Mouse (Mus musculus) natural killer cell, adult 2 months (primary cell): ENCODE data around the gene Flt3l.
A peak's percentile ranks its signal among the peaks of the same experiment; 100 is the strongest.
"Not testable (repeated sequence)": the region's sequence is repeated elsewhere in the genome, so short reads cannot be mapped to it uniquely, and the experiment has no call there.

Experiments
- DNase-seq, 2 experiments: peaks; one replicate each; pipeline ENCODE4 v3.0.0; 2022; ENCODE audit warnings: low spot score in 2 of 2

The Flt3l gene

DNA sequence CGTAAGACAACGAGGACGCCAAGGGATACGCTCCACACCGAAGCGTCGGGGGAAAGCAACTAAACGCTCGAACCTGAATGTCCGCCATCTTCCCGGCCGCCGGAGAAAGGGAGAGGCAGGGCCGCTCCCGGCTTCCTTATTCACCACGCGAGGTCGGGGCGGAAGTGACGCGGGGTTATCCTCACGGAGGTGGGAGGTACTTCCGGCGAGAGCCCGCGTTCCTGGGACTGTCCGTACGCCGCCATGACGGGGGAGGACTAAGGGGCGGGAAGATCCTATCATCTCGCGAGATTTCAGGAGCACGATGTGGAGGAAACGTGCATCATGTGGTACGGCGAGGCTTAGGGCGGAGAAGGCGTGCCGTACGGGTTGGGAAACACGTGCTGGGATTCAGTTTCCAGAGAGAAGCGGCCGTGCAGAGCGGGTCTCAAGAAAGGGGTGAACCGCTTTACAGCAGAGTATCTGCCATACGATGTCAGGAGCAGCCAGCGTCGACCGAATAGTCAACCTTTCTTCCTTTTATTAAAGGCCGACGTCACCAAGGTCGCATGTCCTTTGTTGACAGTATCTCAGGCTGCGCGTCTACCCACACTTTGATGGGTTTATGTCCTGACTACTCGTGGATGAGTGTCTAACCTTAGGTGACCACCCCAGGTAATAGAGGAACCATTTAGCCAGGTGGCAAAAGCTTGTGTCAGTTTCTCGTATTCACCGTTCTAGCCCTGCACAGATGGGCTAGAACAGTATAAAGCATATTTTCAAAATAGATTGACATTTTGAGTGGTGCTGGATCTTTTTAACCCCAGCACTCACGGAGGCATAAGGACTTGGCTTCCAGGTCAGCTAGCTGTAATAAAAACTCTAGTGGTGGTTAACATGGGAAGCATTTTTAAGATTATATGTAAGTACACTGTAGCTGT lies 11.7 kb downstream of the Flt3l start, which contains the start of gene Rps11:
Gene Rps11, minus strand, starts transcription at position 216 of the 920 bp plus-strand sequence.
- DNase-seq: peak; percentile 97 to 98

DNA sequence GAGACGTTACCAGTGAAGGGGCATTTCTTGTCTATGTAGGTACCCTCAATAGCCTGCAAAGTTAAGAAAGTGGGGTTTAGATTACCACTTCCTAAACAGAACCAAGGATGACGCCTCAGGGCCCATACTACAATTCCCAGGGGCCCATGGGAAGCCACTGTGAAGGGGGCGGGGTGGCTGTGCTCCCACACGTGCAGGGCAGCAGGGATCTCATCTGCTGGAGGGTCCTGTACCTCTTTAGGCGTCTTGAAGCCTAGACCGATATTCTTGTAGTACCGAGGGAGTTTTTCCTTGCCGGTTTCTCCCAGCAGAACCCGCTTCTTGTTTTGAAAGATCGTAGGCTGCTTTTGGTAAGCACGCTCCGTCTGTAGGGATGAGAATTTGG lies 13.1 kb downstream of the Flt3l start:
- DNase-seq: no peak

DNA sequence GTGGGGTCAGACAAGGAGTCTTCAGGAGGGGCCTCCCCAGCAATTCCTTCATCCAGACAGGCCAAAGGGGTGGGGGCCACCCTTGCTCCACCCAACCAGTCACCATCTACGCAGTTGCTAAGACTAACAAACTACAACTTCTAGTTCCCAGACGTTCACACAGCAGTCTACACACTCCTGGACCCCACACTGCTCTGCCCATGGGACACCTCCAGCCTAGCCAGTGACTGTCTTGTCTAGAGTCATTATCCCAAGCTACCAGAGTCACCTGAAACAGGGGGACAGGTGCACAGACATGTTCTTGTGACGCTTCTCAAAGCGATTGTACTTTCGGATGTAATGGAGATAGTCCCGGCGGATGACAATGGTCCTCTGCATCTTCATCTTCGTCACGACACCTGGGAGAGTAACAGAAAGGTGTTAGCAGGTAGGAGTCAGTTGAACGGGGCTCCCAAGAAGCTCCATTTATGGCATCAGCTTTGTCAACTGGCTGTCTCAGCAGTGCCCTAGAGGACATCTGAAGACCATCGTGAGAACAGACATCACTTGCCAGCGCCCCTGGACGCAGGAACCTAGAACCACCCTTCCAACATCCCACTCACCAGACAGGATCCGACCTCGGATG lies 13.6 kb downstream of the Flt3l start:
- no peak for DNase-seq

DNA sequence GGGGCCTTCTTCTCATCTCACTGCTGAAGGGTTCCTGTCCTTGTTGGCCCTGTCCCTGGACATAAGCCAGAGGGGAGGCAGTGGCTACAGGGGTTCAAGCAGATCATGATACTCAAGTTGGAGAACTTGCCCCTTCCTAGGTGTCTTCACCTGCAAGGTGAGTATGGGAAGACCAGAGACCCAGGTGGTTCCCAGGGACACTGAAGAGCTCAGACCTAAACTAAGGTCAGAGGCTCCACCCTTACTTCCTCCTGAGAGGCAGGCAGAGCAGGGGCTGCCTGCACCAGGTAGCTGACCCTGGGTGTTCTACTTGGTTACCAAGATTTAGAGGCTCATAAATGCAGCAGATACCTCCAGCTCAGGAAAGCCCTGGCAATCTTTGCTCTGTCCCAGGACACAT lies 14.3 kb downstream of the Flt3l start:
- DNase-seq: no peak

DNA sequence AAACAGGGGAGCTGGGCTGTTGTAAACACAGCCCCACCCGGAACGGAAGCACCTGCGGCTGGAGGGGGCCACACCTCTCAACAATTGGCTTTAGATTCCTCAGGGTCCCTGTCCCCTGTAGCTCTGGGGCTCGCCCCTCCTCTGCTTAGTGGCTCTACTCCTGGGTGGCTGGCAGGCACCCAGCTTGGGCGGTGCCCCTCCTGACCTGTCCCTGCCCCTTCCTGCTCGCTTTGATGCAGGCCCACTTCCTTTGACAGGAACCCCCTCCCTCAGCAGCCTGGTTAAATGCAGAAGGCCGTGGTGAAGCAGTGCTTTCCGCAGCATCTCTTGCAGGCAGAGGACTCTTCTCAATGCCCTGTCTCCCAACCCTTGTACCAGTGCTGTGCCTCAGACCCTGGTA lies 14.8 kb downstream of the Flt3l start:
- peak; percentile 60 to 75 for DNase-seq

DNA sequence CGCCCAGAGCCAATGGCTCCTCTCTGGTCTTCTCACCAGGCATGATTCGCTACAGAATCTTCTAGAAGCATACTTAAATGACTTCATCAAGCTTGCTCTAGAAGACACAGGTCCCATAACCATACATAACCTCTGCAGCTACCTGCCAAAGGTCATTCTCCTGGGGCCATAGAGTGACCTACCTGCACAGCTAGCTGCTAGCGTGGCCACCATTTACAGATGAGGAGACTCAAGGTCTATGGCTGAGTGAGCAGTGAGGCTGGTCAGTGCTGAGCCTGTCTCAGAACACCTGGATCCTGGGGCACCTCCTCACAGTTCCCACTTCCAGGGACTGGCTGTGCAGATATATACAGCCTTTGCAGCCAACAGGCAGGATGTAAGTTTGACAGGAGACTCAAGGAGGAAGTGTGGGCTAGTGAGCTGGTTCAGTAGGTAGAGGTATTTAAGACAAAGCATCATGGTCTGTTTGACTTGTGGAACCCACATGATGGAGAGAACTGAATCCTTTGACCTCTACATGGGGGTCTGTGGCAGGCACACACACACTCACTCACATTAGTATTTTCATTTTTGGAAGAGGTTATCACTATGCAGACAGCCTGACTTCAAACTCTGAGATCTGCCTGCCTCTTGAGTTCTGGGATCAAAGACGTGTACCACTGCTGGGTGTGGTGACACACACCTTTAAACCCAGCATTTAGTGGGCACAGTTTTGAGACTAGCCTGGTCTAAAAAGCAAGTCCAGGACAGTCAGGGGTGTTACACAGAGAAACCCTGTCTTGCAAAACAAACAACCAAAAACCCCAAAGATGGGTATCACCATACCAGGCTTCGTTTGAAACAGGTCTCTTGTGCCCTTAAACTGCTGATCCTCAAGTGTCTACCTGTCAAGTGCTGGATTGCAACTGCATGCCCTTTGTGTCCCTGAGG lies 16.2 kb downstream of the Flt3l start:
- DNase-seq: no peak

DNA sequence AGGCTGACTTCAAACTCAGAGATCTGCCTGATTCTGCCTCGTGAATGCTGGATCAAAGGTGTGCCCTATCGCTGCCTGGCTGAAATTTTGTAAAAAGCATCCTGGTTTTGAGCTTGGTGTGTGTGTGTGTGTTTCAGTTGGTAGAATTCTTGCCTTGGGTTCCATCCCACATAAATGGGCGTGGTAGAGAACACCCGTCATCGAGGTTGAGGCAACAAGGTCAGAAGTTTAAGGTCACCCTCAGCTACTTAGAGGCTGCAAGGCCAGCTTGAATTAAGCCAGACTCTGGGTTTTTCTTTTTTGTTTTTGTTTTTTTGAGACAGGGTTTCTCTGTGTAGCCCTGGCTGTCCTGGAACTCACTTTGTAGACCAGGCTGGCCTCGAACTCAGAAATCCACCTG lies 17.9 kb downstream of the Flt3l start:
- DNase-seq: no peak

DNA sequence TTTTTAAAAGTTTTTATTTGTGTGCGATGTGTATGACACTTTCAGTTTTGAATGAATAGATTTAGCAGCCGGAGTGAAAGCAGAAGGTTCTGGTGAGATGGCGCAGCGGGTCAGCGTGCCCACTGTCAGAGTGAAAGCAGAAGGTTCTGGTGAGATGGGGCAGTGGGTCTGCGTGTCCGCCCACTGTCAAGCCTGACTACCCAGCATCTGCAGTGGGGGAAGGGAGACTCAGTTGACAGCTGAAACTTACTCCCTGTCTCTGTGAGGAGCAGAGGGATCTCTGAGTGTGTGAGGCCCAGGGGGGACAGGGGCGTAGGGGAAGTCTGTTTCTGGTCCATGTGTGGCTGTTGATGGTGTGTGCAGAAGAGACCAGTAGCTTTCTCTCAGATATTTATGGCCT lies 18.7 kb downstream of the Flt3l start:
- DNase-seq: no peak

DNA sequence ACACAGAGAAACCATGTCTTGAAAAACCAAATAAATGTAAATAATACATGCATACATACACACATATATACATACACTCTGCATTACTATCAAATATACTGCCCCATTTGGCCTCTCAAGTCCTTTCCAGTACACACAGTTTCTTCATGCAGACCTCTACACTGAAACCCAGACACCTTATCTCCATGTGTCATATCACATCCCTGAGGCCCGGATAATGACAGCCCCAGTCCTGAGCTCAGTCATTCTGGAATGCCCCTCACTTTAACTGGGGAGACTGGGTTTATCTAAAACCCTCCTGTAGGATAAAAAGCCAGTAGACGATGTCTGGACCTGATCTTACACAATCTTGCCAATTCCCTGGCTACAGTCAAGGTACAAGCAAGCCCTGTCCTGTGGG lies 22.8 kb downstream of the Flt3l start:
- DNase-seq: no peak

DNA sequence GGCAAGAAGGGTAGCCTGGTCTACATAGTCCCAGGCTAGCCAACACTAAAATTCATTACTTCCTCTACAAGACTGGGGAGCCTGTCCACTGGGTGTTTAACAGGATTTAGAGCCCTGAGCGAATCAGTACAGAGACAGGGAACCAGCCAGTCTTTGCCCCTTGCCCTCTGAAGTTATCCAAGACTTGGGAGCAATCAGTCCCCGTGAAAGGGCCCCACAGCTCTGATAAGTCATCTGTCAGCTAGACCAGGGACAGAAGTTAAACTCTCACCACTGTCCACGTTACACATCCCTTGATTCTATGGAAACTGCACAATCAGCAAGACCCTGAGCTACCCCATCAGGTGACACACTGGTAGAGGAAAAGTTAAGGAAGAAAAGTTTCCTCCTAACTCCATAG lies 23.7 kb downstream of the Flt3l start:
- no peak for DNase-seq

DNA sequence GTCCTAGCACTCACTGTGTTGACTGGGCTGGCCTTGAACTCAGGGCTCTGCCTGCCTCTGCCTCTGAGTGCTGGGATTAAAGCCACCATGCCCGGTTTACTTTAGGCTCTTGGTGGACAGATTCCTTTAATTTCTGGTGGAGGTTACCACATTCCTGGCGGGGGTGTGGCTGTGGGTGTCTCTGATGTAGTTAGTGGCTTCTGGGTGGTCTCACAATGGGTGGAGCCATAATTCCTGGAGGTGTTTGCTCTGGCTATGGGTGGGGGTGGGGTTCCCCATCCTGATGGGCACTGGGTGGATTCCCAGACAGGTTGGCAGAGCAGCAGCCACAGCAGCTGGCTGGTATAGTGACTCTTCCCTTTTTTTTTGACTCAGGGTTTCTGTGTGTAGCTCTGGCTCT lies 24.3 kb downstream of the Flt3l start:
- DNase-seq: no peak

DNA sequence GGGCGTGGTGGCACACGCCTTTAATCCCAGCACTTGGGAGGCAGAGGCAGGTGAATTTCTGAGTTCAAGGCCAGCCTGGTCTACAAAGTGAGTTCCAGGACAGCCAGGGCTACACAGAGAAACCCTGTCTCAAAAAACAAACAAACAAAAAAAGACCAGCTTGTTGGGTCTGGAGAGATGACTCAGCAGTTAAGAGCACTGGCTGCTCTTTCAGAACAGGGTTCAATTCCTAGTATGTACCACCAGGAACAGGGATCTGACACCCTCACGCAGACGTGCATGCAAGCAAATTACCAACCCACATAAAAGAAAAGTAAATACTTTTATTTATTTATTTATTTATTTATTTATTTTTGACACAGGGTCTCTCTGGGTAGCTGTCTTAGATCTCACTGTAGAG lies 26.1 kb downstream of the Flt3l start:
- DNase-seq: not testable (repeated sequence)

DNA sequence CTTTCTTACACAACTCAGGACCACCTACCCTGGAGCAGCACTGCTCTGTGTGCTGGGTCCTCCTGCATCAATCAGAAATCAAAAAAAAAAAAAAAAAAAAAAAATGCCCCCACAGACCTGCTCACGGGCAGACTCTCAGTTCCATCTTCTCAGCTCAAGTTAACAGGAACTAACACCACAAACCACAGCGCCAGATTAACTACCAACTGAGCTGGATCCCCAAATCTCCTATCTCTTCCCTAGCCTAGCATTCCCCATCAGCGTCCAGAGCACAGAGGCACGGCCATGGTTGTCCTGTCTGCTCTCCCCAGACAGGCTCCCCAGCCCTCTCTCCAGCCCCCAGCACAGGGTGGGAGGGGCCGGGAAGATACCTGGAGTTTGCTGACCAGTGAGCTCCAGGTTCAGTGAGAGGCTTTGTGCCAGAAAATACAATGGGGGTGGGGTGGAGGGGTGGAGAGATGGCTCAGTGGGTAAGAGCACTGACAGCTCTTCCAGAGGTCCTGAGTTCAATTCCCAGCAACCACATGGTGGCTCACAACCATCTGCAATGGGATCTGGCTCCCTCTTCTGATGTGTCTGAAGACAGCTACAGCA lies 29.1 kb downstream of the Flt3l start:
- no peak for DNase-seq

DNA sequence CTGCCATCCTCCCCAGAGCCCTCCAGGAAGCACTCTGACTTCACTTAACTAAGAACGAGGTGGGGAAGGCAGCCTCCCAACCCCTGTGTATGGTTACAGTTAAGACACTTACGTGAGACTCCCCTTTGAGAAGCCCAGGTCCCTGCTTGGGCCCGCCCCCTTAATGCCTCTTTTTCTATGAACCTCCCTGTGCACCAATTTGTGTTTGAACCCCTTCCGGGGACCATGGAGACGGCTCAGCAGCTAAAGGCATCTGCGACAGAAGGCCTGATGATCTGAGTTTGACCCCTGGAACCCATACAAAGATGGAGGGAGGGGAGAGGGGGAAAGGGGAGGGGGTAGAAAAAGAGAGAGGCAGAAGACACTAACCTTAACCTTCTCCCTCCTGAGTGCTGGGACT lies 29.8 kb downstream of the Flt3l start:
- no peak for DNase-seq

DNA sequence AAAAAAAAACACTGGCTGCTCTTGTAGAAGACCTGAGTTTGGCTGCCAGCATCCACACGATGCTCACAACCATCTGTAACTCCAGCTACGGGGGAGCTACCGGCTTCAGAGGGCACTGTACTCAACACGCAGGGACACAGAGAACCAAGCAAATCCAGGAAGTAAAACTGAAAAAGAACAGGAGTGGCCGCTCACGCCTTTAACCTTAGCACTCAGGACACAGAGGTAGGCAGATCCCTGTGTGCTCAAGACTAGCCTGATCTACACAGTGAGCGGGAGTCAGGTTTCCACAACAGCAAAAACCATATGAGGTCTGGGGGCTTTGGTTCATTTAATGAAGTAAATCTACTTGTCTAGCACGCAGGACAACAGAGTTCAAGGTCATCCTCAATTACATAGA lies 30.7 kb downstream of the Flt3l start:
- no peak for DNase-seq

DNA sequence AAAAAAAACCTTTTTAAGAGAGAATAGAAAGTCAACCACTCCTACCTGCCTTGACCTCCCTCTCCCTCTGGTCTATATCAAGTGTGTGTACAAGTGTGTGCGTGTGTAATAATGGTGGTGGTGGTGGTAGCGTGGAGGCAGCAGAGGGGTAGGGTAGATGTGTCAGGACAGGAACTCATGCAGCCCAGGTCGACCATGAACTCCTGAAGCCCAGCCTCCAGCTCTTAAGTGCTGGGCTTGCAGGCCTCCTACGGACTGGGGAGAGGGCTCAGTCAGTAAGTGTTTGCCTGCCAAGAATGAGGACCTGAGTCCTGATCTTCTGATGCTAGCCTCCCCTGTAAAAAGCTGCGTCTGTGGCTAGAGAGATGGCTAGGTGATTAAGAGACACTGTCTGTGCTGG lies 31.3 kb downstream of the Flt3l start:
- DNase-seq: no peak

DNA sequence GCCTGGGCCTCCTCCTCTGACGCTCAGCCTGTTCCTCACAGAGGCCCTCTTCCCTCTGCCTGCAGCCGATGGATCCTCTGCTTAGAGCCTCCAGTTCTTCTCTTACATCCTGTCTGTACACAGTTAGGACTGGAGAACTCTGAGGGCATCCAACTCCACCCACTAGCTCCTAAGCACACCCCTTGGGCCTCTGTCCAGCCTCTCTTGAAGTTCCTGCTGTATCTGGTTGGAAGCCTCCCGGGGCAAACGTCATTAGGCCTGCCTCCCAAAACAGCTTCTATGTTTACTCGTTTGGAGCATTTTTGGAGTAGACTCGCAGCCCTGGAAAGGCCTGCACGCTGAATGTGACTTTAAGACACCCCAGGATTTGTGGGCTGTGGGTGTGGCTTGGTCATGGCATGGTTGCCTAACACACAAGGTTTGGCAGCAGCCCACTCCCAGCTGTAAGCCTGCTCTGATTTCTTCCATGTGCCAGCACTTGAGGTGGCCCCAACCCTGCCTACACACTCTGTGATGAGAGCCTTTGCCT lies 32.5 kb downstream of the Flt3l start, which contains the start of gene Fcgrt:
Gene Fcgrt, minus strand, starts transcription at position 200 of the 529 bp plus-strand sequence.
- no peak for DNase-seq

DNA sequence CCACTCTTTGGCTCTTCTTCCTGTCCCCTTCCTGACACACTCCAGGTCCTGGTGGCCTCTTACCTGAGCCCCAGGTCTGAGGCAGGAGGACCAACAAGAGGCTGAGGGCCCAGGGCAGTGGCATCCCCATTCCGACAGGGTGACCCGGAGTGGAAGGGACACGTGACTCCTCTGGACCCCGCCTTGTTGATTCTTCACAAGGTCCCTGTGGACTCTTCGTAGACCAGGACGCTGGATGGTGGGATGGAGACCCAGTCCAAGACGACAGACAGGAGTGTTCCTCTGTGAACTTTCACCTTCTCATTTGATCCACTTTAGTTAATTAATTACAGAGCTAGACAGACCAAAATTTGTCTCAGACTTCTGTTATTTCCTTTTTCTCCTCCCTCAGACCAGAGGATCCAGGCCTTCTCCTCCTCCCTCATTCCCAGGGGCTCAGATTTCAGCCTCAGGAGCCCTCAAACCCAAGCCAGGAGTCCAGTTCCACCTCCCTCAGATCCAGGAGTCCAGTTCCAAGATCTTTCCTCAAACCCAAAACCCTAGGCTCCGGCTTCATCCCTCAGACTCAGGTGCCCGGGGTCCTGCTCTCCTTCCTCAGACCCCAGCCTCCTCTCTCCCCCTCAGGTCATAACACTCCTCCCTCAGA lies 33.2 kb downstream of the Flt3l start:
- no peak for DNase-seq

DNA sequence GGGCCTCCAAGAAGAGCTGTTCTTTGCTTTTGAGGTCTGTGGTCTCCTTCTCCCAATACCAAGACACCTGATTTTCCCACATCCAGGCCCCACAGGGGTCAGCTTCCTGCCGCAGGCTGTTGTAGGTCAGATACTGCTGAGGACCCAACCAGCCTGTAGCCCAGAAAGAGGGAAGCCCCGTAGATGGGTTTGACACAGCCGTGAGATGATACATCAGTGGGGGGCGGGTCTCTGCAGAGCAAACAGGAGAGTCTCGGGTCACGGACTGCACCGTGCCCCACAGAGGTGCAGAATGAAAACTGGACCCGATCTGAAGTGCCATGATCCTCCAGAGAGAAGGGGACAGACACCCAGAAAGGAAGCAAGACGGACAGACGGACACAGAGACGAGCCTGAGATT lies 33.8 kb downstream of the Flt3l start:
- DNase-seq: no peak

DNA sequence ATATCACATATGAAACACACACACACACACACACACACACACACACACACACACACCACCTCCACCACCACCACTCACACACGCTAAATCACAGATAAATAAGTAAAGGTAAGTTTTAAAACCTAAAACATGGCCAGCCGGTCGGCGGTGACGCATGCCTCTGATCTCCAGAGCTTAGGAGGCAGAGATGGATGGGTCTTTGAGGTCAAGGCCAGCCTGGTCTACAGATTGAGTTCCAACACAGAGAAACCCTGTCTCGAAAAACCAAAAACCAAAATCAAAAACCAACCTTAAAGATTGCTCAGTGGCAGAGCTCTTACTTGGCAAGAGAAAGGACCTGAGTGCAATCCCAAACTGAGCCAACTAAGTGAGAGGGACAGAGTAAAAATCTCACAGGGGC lies 36.2 kb downstream of the Flt3l start:
- no peak for DNase-seq
